Mouse (Mus musculus): ENCODE measurements around the gene Dab2ip. TPM values are rescaled to one million over a fixed set of nuclear protein-coding genes. Genes with fewer than 3 reads are reported as not detected.

The Dab2ip gene
- polyA plus RNA-seq, 1 experiment from 2014 or later: 42.3 TPM

DNA sequence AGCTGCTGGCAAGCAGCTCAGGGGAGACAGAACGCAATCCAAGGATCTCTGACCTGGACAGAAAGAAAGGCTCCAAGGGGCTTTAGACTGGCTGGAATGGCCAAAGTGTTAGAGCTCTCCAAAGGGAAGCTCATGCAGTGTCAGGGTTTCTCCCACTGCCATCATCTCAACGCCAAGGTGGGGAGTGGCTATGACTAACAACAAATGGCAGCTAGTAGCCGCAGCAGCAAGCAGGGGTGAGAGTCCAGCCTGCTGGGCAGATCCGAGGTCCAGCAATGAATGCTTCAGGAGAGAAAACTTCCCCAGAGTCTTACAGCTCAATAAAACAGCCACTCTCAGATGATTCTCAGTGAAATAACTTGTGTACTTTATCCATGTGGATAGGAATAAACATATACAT is 8.9 kb upstream of the Dab2ip start:
- no peak overlapping the region for H3K4me3 ChIP-seq (ENCODE audit: low read depth, low read length)
- no peak overlapping the region for H3K9ac ChIP-seq (ENCODE audit: low read length)
- no peak for ATAC-seq (ENCODE audit: low FRiP score)
- no peaks in the 10 kb centered on the region for H3K27me3 ChIP-seq (ENCODE audit: control insufficient read depth, insufficient read depth, low read length)
- H3K27ac ChIP-seq (ENCODE audit: low read depth, low read length): no peak overlapping the region
- H3K9me3 ChIP-seq (ENCODE audit: control insufficient read depth, low read length): no peaks in the 10 kb centered on the region
- 75% methylated on average over 4 of the region's 4 CpGs for WGBS
- no peak for DNase-seq (ENCODE audit: low spot score, missing footprints)
- H3K4me2 ChIP-seq: no peak overlapping the region
- H3K4me1 ChIP-seq (ENCODE audit: control insufficient read depth, insufficient read depth, low read length): peaks cover 4% of the 10 kb centered on the region
- H3K36me3 ChIP-seq (ENCODE audit: control insufficient read depth, insufficient read depth, low read length): no peaks in the 10 kb centered on the region

- no peak for DNase-seq (ENCODE audit: low spot score, missing footprints)
- ATAC-seq (ENCODE audit: low FRiP score): no peak
- WGBS: 89% methylated on average over 9 of the region's 9 CpGs
- no peak overlapping the region for H3K27ac ChIP-seq (ENCODE audit: low read depth, low read length)
- H3K4me2 ChIP-seq: no peak overlapping the region
- no peaks in the 10 kb centered on the region for H3K36me3 ChIP-seq (ENCODE audit: control insufficient read depth, insufficient read depth, low read length)
- H3K27me3 ChIP-seq (ENCODE audit: control insufficient read depth, insufficient read depth, low read length): no peaks in the 10 kb centered on the region
- H3K4me1 ChIP-seq (ENCODE audit: control insufficient read depth, insufficient read depth, low read length): peaks cover under 1% of the 10 kb centered on the region; the same call in 1 of the 2 replicates
- no peaks in the 10 kb centered on the region for H3K9me3 ChIP-seq (ENCODE audit: control insufficient read depth, low read length)
- H3K4me3 ChIP-seq (ENCODE audit: low read depth, low read length): no peak overlapping the region
- H3K9ac ChIP-seq (ENCODE audit: low read length): no peak overlapping the region
Measured at GRCm38 (mm10) chr2:35550097-35550496, 8.0 kb upstream of the Dab2ip start.

- 75% methylated on average over 5 of the region's 5 CpGs for WGBS
- no peak for ATAC-seq (ENCODE audit: low FRiP score)
- Histone ChIP-seq H3K36me3 (ENCODE audit: control insufficient read depth, insufficient read depth, low read length) (no peaks in the 10 kb centered on the region), H3K4me1 (ENCODE audit: control insufficient read depth, insufficient read depth, low read length) (no peaks in the 10 kb centered on the region), H3K4me3 (ENCODE audit: low read depth, low read length) (no peak overlapping the region), H3K9me3 (ENCODE audit: control insufficient read depth, low read length) (no peaks in the 10 kb centered on the region), H3K27me3 (ENCODE audit: control insufficient read depth, insufficient read depth, low read length) (no peaks in the 10 kb centered on the region), H3K9ac (ENCODE audit: low read length) (no peak overlapping the region), H3K27ac (ENCODE audit: low read depth, low read length) (no peak overlapping the region), H3K4me2 (no peak overlapping the region)
- no peak for DNase-seq (ENCODE audit: low spot score, missing footprints)
Measured at GRCm38 (mm10) chr2:35556918-35557486, 1.1 kb upstream of the Dab2ip start.

- Histone ChIP-seq H3K4me2 (no peak overlapping the region), H3K4me1 (ENCODE audit: control insufficient read depth, insufficient read depth, low read length) (no peaks in the 10 kb centered on the region), H3K36me3 (ENCODE audit: control insufficient read depth, insufficient read depth, low read length) (no peaks in the 10 kb centered on the region), H3K27ac (ENCODE audit: low read depth, low read length) (no peak overlapping the region), H3K9me3 (ENCODE audit: control insufficient read depth, low read length) (no peaks in the 10 kb centered on the region), H3K27me3 (ENCODE audit: control insufficient read depth, insufficient read depth, low read length) (no peaks in the 10 kb centered on the region), H3K9ac (ENCODE audit: low read length) (no peak overlapping the region), H3K4me3 (ENCODE audit: low read depth, low read length) (no peak overlapping the region)
- DNase-seq (ENCODE audit: low spot score, missing footprints): no peak
- WGBS: 76% methylated on average over 4 of the region's 4 CpGs
- ATAC-seq (ENCODE audit: low FRiP score): no peak
Measured at GRCm38 (mm10) chr2:35558826-35559550, 922 bp downstream of the Dab2ip start.

DNA sequence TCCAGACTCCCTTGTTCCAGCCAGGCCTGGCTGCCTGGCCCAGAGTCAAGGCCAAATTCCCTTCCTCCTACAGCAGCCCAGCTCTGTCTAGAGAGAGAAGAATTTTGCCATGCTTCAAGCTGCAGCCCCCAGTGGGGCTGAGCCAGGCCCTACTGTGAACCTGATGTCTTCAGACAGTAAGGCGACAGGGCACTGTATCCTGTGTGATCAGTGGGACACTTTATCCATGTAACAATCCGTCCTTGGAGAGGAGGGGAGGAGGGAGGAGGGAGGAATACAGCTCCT is 1.4 kb downstream of the Dab2ip start:
- DNase-seq (ENCODE audit: low spot score, missing footprints) (no peak), ATAC-seq (ENCODE audit: low FRiP score) (no peak)
- Histone ChIP-seq H3K4me3 (ENCODE audit: low read depth, low read length) (no peak overlapping the region), H3K36me3 (ENCODE audit: control insufficient read depth, insufficient read depth, low read length) (no peaks in the 10 kb centered on the region), H3K9ac (ENCODE audit: low read length) (no peak overlapping the region), H3K9me3 (ENCODE audit: control insufficient read depth, low read length) (no peaks in the 10 kb centered on the region), H3K27me3 (ENCODE audit: control insufficient read depth, insufficient read depth, low read length) (no peaks in the 10 kb centered on the region), H3K27ac (ENCODE audit: low read depth, low read length) (no peak overlapping the region), H3K4me1 (ENCODE audit: control insufficient read depth, insufficient read depth, low read length) (no peaks in the 10 kb centered on the region), H3K4me2 (no peak overlapping the region)
- 73% methylated on average over 2 of the region's 2 CpGs for WGBS

DNA sequence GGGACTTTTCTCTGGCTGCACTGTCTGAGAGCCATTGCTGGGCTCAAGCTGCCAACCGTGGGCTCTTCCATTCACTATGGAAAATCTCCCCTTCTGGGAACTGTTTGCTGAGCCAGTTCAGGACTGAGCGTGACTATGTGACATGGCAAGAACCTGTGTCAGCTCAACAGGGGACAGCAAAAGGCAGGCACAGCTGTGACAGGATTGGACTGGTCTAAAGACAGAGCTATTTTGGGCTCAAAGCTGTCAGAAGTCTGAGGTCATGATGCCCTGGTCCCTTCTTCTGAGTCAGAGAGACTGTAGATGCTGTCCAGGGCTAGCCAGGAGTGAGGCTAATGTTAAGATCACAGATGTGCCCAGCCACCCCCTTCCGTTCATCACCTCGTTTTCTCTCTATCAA is 5.7 kb downstream of the Dab2ip start:
- DNase-seq (ENCODE audit: low spot score, missing footprints) (no peak), ATAC-seq (ENCODE audit: low FRiP score) (no peak)
- no peak overlapping the region for H3K4me3 ChIP-seq (ENCODE audit: low read depth, low read length)
- 80% methylated on average over 4 of the region's 4 CpGs for WGBS
- H3K36me3 ChIP-seq (ENCODE audit: control insufficient read depth, insufficient read depth, low read length): no peaks in the 10 kb centered on the region
- no peaks in the 10 kb centered on the region for H3K9me3 ChIP-seq (ENCODE audit: control insufficient read depth, low read length)
- H3K27ac ChIP-seq (ENCODE audit: low read depth, low read length): no peak overlapping the region
- no peaks in the 10 kb centered on the region for H3K4me1 ChIP-seq (ENCODE audit: control insufficient read depth, insufficient read depth, low read length)
- no peak overlapping the region for H3K9ac ChIP-seq (ENCODE audit: low read length)
- no peak overlapping the region for H3K4me2 ChIP-seq
- no peaks in the 10 kb centered on the region for H3K27me3 ChIP-seq (ENCODE audit: control insufficient read depth, insufficient read depth, low read length)

DNA sequence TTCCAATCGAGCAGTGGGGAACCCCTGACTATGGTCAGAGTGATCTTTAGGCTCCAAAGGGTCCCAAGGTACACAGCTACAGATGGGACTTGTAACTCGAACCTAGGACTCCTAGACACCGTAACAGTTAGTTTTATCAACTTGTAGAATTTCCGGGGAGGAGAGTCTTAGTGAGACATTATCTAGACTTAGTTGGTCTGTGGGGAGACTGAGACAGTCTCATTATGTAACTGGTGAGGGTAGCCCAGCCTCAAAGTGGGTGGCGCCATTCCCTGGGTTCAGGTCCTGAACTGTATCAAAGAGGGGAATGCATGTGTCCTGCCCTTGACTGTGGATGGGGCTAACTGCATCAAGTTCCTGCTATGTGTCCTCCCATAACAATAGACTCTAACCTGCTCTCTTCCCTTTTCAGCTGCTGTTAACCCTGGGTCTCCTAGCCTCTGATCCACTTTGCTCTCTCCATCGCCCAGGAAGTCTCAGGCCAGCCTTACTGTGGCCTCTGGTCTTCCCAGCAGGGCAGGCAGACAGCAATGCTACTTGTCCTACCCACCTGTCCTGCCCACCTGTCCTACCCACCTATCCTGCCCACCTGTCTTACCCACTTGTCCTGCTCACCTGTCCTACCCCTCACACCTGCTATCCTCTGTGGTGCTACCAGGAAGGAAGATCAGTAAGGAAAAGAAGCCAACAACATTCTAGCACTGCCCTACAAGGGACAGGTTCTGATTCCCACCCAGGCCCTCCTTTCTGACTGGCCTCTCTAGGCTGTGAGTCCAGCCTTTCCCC is 7.2 kb downstream of the Dab2ip start:
- ATAC-seq (ENCODE audit: low FRiP score): no peak
- WGBS: 79% methylated on average over 6 of the region's 6 CpGs
- DNase-seq (ENCODE audit: low spot score, missing footprints): no peak

GRCm38 (mm10) chr2:35566957-35567693 is 9.1 kb downstream of the Dab2ip start:
- no peaks in the 10 kb centered on the region for H3K4me1 ChIP-seq (ENCODE audit: control insufficient read depth, insufficient read depth, low read length)
- WGBS: 90% methylated on average over 11 of the region's 11 CpGs
- H3K4me3 ChIP-seq (ENCODE audit: low read depth, low read length): no peak overlapping the region
- H3K9ac ChIP-seq (ENCODE audit: low read length): no peak overlapping the region
- ATAC-seq (ENCODE audit: low FRiP score) (no peak), DNase-seq (ENCODE audit: low spot score, missing footprints) (no peak)
- H3K9me3 ChIP-seq (ENCODE audit: control insufficient read depth, low read length): no peaks in the 10 kb centered on the region
- no peaks in the 10 kb centered on the region for H3K27me3 ChIP-seq (ENCODE audit: control insufficient read depth, insufficient read depth, low read length)
- H3K4me2 ChIP-seq: no peak overlapping the region
- H3K27ac ChIP-seq (ENCODE audit: low read depth, low read length): no peak overlapping the region
- H3K36me3 ChIP-seq (ENCODE audit: control insufficient read depth, insufficient read depth, low read length): no peaks in the 10 kb centered on the region

More for the DNA sequence above, 7.2 kb downstream of the Dab2ip start:
- Histone ChIP-seq H3K4me3 (ENCODE audit: low read depth, low read length) (no peak overlapping the region), H3K27me3 (ENCODE audit: control insufficient read depth, insufficient read depth, low read length) (no peaks in the 10 kb centered on the region), H3K9me3 (ENCODE audit: control insufficient read depth, low read length) (no peaks in the 10 kb centered on the region), H3K27ac (ENCODE audit: low read depth, low read length) (no peak overlapping the region), H3K36me3 (ENCODE audit: control insufficient read depth, insufficient read depth, low read length) (no peaks in the 10 kb centered on the region), H3K4me1 (ENCODE audit: control insufficient read depth, insufficient read depth, low read length) (no peaks in the 10 kb centered on the region), H3K4me2 (no peak overlapping the region), H3K9ac (ENCODE audit: low read length) (no peak overlapping the region)

GRCm38 (mm10) chr2:35567694-35568149 is 9.7 kb downstream of the Dab2ip start:
- H3K9ac ChIP-seq (ENCODE audit: low read length): no peak overlapping the region
- no peak overlapping the region for H3K27ac ChIP-seq (ENCODE audit: low read depth, low read length)
- H3K4me3 ChIP-seq (ENCODE audit: low read depth, low read length): no peak overlapping the region
- ATAC-seq (ENCODE audit: low FRiP score) (no peak), DNase-seq (ENCODE audit: low spot score, missing footprints) (no peak)
- no peaks in the 10 kb centered on the region for H3K36me3 ChIP-seq (ENCODE audit: control insufficient read depth, insufficient read depth, low read length)
- H3K9me3 ChIP-seq (ENCODE audit: control insufficient read depth, low read length): no peaks in the 10 kb centered on the region
- H3K4me2 ChIP-seq: no peak overlapping the region
- H3K27me3 ChIP-seq (ENCODE audit: control insufficient read depth, insufficient read depth, low read length): no peaks in the 10 kb centered on the region
- WGBS: 85% methylated on average over 4 of the region's 4 CpGs
- H3K4me1 ChIP-seq (ENCODE audit: control insufficient read depth, insufficient read depth, low read length): no peaks in the 10 kb centered on the region

Measured in midbrain, embryonic 11.5 days (tissue).